Mouse (Mus musculus): ENCODE results near the gene Rgs7. TPM values are rescaled to one million over a fixed set of nuclear protein-coding genes. Genes with fewer than 3 reads are reported as not detected.
A peak's percentile ranks its signal among the peaks of the same experiment; 100 is the strongest.

The Rgs7 gene
- polyA plus RNA-seq, 1 experiment, result 90.9 TPM

DNA sequence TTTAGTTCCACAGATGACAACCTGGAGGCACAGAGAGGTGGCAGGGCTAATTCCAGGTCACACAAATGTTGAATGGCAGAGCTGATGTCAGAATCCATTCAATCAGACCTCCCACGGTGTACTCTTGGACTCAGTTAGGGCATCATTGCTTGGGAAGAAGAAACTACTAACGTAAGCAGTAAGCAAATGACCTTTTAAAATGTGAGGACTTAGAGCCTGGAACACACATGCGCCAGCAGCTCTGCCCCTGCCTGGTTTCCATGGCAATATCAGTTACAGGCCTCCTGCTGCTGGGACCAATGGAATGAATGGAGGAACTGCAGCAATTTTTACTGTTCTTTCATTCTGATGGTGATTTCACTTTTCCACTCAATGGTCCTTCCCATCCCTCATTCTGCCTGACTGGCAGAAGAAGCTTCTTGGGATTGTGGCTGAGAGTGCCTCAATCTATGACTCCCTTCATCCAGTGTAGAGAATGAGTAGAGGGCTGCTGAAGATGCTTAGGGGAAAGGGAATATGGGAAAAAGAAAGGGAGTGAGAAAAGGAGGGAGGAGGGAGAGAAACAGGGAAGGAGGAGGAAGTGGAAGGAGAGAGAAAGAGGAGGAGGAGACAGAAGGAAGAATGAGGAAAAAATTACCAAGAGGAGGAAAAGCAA, 106.6 kb downstream of the Rgs7 start:
- no peak overlapping the region for H3K4me3 ChIP-seq (ENCODE audit: insufficient read depth, low read length)
- H3K27ac ChIP-seq (ENCODE audit: insufficient read depth, low read length), result no peak overlapping the region

DNA sequence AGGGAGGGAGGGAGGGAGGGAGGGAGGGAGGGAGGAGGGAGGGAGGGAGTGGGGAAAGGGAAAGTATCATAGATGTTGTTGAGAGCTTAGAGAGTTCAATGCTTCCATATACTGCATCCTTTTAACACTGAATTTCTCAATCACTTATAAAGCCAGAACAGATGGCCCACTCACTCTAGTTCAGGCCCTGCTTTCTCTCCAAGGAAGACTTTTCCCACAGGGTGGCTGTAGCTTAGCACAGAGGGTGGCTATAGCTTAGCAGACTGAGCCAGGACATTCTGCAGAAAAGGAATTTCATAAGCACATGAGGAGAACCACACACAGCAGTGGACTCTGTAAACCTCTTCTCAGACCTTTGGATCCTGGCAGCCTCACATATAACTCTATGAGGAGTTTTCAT, 119.7 kb downstream of the Rgs7 start:
- Histone ChIP-seq H3K4me1 (ENCODE audit: control insufficient read depth, insufficient read depth, low read length) (peaks cover 2% of the 10 kb centered on the region; the same call in 1 of the 2 replicates), H3K4me3 (ENCODE audit: insufficient read depth, low read length) (no peak overlapping the region), H3K27ac (ENCODE audit: insufficient read depth, low read length) (no peak overlapping the region)
- TF ChIP-seq CTCF (IDR thresholded peaks at IDR 0.05; ENCODE audit: extremely low read depth, insufficient read depth, low read length) (no peak), POLR2A (IDR thresholded peaks at IDR 0.05; ENCODE audit: extremely low read depth, insufficient read depth, low read length) (no peak)

More for the DNA sequence above, 106.6 kb downstream of the Rgs7 start:
- TF ChIP-seq CTCF (IDR thresholded peaks at IDR 0.05; ENCODE audit: extremely low read depth, insufficient read depth, low read length) (no peak), POLR2A (IDR thresholded peaks at IDR 0.05; ENCODE audit: extremely low read depth, insufficient read depth, low read length) (no peak)
- peaks cover 4% of the 10 kb centered on the region; the same call in 1 of the 2 replicates for H3K4me1 ChIP-seq (ENCODE audit: control insufficient read depth, insufficient read depth, low read length)

DNA sequence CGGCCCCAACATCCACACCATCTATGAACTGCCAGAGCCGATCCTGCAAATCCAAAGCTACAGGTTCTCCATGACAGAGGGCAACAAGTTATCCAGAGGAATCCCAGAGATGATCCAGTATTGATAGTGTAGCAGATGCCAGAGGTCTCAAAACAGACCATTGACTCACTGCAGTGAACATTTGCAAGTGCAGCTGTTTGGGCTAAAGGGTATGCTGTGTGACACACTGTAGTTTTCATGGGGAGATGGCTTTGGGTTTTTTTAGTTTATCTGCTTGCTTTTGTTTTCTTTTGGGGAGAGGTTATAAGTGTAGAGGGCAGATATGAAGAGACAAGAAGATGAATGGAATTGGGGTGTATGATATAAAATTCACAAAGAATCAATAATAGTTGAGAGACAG, 124.2 kb downstream of the Rgs7 start:
- peaks cover 3% of the 10 kb centered on the region for H3K4me1 ChIP-seq (ENCODE audit: control insufficient read depth, insufficient read depth, low read length)
- TF ChIP-seq POLR2A (IDR thresholded peaks at IDR 0.05; ENCODE audit: extremely low read depth, insufficient read depth, low read length) (no peak), CTCF (IDR thresholded peaks at IDR 0.05; ENCODE audit: extremely low read depth, insufficient read depth, low read length) (no peak)
- no peak overlapping the region for H3K4me3 ChIP-seq (ENCODE audit: insufficient read depth, low read length)
- no peak overlapping the region for H3K27ac ChIP-seq (ENCODE audit: insufficient read depth, low read length)

DNA sequence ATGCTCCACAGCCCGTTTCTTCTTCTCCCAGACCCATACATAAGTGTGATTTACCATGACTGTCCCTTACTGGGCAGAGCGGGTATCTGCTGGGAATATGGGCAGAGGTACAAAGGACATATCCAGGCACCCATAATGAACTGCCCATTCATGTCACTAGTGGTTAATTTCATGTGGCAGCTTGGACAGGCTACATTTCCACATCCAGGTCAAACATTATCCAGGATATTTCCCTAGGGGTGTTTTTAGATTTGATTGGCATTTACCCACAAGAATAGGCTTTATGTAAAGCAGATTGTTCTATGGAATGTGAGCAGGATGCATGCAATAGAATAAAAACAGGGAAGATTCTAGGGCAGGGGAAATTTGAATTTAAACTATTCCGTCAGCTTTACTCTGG, 128.7 kb downstream of the Rgs7 start:
- TF ChIP-seq POLR2A (IDR thresholded peaks at IDR 0.05; ENCODE audit: extremely low read depth, insufficient read depth, low read length) (no peak), CTCF (IDR thresholded peaks at IDR 0.05; ENCODE audit: extremely low read depth, insufficient read depth, low read length) (no peak)
- Histone ChIP-seq H3K4me3 (ENCODE audit: insufficient read depth, low read length) (no peak overlapping the region), H3K27ac (ENCODE audit: insufficient read depth, low read length) (no peak overlapping the region), H3K4me1 (ENCODE audit: control insufficient read depth, insufficient read depth, low read length) (peaks cover 3% of the 10 kb centered on the region)

DNA sequence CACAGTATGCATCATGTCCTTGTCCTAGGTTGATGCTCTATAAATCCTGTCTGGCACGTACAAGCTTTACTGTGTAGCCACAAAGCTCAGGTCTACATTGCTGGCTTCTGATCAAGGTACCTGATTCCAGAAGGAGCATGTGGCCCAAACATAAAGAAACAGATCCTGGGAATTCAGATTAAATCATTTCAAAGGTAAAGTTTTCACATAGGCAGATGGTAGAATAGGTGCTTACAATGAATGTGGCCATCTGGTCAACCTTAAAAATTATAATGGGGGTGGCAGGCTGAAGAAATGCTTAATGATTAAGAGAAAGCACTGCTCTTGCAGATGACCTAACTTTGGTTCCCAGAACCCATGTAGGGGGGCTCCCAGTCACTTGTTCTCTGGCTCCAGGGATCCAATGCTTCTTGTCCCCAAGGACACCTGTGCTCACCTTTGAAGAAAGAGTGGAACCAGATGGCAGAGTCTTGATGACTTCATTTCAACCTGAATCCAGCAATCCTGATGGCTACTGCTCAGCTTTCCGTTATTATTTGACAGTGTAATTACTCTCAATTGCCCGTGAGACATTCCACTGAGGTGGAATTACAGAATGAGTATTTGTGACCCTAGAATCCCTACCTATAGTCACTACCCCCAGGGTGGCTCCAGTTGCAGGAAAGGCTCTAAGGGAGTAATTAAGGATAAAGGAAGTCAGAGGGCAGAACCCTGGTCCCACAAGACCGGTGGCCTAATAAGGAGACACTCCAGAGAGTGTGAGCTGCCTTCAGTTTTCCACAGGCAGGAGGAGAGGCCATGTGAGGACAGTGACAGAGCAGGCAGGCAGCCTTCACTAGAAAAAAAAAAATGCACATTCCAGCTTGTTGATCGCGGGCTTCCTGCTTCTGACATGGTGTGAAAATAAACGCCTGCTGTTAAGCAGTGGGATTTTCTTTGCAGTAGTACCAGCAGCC, 132.6 kb downstream of the Rgs7 start:
- Histone ChIP-seq H3K4me1 (ENCODE audit: control insufficient read depth, insufficient read depth, low read length) (peaks cover 3% of the 10 kb centered on the region), H3K4me3 (ENCODE audit: insufficient read depth, low read length) (no peak overlapping the region), H3K27ac (ENCODE audit: insufficient read depth, low read length) (0 out of 2 replicates have a peak overlapping the region, but pooled peaks have one; percentile 76)
- TF ChIP-seq CTCF (IDR thresholded peaks at IDR 0.05; ENCODE audit: extremely low read depth, insufficient read depth, low read length), result no peak
- TF ChIP-seq POLR2A (IDR thresholded peaks at IDR 0.05; ENCODE audit: extremely low read depth, insufficient read depth, low read length), result no peak

DNA sequence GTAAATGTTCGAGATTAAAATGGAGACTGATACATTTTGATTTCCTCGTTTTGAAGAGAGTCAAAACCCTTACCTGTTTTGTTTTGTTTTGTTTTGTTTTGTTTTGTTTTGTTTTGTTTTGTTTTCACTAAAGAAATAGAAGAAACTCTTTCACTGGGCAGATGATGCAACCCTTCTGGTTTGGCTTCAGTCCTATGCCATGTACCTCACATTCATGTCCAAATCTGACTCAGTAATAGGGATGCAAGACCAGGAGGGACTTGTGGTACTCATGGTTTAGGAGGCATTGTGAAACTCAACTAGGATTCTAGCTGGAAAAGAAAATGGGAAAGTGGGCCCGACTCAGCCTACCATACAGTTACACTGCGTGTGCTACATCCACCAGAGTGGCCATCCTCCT, 139.4 kb downstream of the Rgs7 start:
- Histone ChIP-seq H3K27ac (ENCODE audit: insufficient read depth, low read length) (no peak overlapping the region), H3K4me3 (ENCODE audit: insufficient read depth, low read length) (no peak overlapping the region), H3K4me1 (ENCODE audit: control insufficient read depth, insufficient read depth, low read length) (no peaks in the 10 kb centered on the region; the same call in 1 of the 2 replicates)
- TF ChIP-seq POLR2A (IDR thresholded peaks at IDR 0.05; ENCODE audit: extremely low read depth, insufficient read depth, low read length), result no peak

DNA sequence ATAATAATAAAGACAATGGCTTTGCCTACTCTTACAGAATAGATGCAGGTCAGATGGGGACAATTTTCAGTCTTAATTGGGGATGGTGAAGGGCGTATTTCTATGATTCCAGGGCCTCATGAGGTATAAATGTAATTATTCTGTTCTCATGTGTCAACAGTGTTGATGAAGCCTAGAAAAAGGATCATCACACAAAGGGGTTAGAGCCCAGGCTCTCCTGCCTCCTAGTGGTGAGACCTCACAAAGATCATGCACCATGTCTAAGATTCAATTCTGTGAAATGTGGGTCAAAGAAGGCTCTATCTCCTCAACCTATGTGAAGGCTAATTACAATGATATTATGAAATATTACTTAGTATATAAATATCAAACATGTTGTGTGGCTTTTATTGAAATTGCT, 146.1 kb downstream of the Rgs7 start:
- Histone ChIP-seq H3K4me3 (ENCODE audit: insufficient read depth, low read length) (no peak overlapping the region), H3K4me1 (ENCODE audit: control insufficient read depth, insufficient read depth, low read length) (no peaks in the 10 kb centered on the region), H3K27ac (ENCODE audit: insufficient read depth, low read length) (no peak overlapping the region)
- TF ChIP-seq POLR2A (IDR thresholded peaks at IDR 0.05; ENCODE audit: extremely low read depth, insufficient read depth, low read length) (no peak), CTCF (IDR thresholded peaks at IDR 0.05; ENCODE audit: extremely low read depth, insufficient read depth, low read length) (peak; percentile 31; the same call in 1 of the 2 replicates)

DNA sequence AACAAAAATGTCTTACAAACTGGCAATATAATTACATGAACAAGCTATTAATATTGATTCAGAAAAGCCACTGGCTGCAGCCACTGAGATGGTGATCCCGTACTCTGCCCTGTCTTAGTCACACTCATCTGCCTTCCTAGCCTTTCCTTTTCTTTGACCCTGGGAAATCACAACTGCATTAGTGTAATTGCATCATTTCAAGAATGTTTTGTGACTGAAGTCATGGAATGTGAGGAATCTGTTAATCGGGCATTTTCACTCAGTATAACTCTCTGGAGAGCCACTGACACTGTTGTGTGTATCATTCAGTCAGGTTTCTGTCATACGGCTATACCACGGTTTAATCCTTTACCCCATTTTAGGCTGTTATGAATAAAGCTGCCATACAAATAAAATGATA, 156.1 kb downstream of the Rgs7 start:
- TF ChIP-seq CTCF (IDR thresholded peaks at IDR 0.05; ENCODE audit: extremely low read depth, insufficient read depth, low read length), result no peak
- no peak for TF ChIP-seq POLR2A (IDR thresholded peaks at IDR 0.05; ENCODE audit: extremely low read depth, insufficient read depth, low read length)
- Histone ChIP-seq H3K4me1 (ENCODE audit: control insufficient read depth, insufficient read depth, low read length) (no peaks in the 10 kb centered on the region; the same call in 1 of the 2 replicates), H3K27ac (ENCODE audit: insufficient read depth, low read length) (no peak overlapping the region), H3K4me3 (ENCODE audit: insufficient read depth, low read length) (no peak overlapping the region)

DNA sequence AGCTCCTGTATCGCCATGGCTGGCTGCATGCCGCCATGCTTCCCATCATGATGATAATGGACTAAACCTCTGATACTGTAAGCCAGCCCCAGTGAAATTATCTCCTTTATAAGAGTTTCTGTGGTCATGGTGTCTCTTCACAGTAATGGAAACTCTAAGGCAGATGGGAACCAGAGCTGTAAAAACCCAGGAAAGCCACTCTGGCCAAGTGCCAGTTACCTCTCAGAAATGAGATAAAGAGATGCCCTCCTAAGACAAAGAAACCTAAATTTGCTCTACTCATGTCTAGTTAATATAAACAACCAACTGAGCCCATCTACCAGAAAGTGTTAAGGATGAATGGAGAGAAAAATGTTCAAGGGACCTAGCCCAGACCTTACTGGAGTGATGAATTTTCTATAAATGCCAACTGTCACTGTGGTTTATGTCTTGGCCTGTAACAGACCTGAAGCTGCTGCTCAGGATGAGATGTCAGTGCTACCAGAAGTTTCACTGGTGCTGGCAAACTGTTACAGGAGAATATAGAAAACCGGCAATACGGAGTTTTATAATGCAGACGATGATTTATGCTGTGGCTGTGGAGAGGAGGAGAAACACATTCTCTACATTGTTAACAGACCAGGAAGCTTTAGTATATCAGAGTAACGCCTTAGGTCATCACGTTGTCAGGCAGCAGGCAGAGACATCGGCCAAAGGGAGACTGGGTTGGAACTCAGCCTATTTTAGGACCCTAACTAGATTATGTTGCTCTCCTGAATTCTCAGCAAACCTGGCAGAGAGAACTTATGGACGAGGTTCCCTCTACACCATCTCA, 159.1 kb downstream of the Rgs7 start:
- H3K4me3 ChIP-seq (ENCODE audit: insufficient read depth, low read length), result no peak overlapping the region
- H3K27ac ChIP-seq (ENCODE audit: insufficient read depth, low read length), result no peak overlapping the region
- H3K4me1 ChIP-seq (ENCODE audit: control insufficient read depth, insufficient read depth, low read length), result no peaks in the 10 kb centered on the region; the same call in 1 of the 2 replicates
- no peak for TF ChIP-seq CTCF (IDR thresholded peaks at IDR 0.05; ENCODE audit: extremely low read depth, insufficient read depth, low read length)
- no peak for TF ChIP-seq POLR2A (IDR thresholded peaks at IDR 0.05; ENCODE audit: extremely low read depth, insufficient read depth, low read length)

Data from cortical plate, adult 2 months (tissue).